Mouse (Mus musculus): ENCODE results near the gene Nkd2. TPM values are rescaled to one million over a fixed set of nuclear protein-coding genes. Genes with fewer than 3 reads are reported as not detected.

The Nkd2 gene
- polyA plus RNA-seq, 1 experiment, result not detected

DNA sequence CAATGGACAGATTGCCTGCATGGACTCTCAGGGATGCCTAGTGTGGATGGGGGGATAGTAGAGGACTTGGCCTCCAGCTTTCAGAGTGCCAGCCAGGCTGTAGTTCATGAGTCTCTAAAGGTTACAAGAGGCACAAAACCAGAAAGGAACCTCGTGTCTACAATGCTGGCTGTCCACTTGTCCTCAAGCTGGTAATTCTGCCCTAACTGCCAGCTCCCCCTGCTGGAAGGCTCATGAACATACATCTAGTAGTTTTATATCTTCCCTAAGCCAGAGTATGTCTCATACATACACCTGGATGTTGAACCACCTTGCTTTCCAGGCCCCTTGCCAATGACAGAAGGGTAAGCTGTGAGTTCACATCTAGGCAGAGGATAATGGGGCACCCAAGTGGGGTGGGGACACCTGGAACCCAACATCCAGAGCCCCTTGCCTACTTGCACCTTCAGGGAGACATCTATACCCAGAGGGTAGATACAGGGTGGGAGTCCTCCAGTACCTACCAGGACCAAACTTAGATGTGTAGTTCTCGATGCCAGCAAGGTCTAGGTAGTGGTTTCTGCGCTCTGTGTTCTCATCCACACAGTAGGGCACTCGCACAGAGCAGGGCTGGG, 25.1 kb downstream of the Nkd2 start:
- Histone ChIP-seq H3K4me3 (ENCODE audit: insufficient read depth, low read length) (no peak overlapping the region), H3K4me1 (ENCODE audit: control insufficient read depth, insufficient read depth, low read length) (peaks cover 10% of the 10 kb centered on the region), H3K27ac (ENCODE audit: insufficient read depth, low read depth, low read length) (no peak overlapping the region)
- TF ChIP-seq CTCF (IDR thresholded peaks at IDR 0.05; ENCODE audit: low read depth, low read length) (peak; percentile 60), POLR2A (IDR thresholded peaks at IDR 0.05; ENCODE audit: borderline replicate concordance, low read depth, low read length) (no peak)

DNA sequence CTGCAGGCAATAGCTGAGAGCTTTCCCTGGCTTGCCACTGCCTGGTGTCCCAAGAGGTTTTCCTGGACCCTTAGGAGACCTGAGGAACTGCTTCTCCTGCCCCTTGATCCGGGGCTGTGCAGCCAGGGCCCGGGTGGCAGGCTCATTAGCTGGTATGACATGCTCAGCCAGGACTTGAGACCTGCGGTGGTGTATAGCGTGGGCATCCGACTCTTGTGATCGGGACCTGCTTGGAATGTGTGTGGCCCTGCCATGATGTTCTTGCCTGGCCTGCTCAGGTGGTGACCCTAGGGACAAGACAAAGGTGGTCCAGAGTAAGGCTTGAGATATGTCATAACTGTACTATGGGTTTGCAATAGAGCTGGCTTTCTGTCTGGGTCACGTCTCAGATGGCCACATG, 26.2 kb downstream of the Nkd2 start:
- Histone ChIP-seq H3K4me1 (ENCODE audit: control insufficient read depth, insufficient read depth, low read length) (peaks cover 11% of the 10 kb centered on the region), H3K4me3 (ENCODE audit: insufficient read depth, low read length) (no peak overlapping the region), H3K27ac (ENCODE audit: insufficient read depth, low read depth, low read length) (no peak overlapping the region)
- TF ChIP-seq POLR2A (IDR thresholded peaks at IDR 0.05; ENCODE audit: borderline replicate concordance, low read depth, low read length) (no peak), CTCF (IDR thresholded peaks at IDR 0.05; ENCODE audit: low read depth, low read length) (no peak)

DNA sequence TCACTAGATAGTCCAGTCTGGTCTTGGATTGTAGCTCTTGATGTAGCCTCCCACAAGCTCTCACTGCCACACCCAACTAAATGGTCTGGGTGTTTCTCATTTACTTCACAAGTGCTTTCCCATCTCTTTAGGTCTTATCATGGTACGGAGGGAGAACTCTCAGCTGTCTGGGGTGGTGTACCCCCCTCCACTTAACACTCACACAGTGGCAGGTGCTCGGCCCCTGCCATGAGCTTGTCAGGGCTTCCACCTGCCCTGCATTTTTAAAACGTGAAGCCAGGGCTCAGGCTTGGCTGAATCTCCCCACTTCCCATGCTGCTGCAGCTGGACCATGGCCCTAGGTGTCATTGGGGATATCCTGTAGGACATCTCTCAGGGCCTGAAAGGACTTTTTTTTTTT, 28.5 kb downstream of the Nkd2 start:
- H3K4me3 ChIP-seq (ENCODE audit: insufficient read depth, low read length), result no peak overlapping the region
- peaks cover 11% of the 10 kb centered on the region for H3K4me1 ChIP-seq (ENCODE audit: control insufficient read depth, insufficient read depth, low read length)
- TF ChIP-seq POLR2A (IDR thresholded peaks at IDR 0.05; ENCODE audit: borderline replicate concordance, low read depth, low read length), result no peak
- H3K27ac ChIP-seq (ENCODE audit: insufficient read depth, low read depth, low read length), result no peak overlapping the region

DNA sequence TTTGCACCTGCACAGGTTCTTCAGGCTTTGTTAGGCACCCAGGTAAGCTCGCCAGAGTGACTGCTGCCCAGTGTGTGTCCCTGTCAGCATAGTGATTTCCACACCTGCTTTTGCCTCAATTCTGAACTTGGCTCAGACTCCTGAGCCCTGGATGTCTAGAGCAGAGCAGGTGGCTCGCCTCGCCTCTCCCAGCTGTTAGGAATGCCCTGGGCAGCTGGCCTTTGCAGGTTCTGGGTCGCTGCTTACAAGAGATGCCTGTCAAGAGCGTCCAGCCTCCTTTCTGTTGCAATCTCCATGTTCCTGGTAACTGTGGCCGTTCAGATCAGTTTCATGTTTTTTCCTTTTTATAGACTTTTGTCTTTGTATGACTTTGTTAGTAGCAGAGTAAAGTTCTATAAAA, 31.1 kb downstream of the Nkd2 start:
- TF ChIP-seq CTCF (IDR thresholded peaks at IDR 0.05; ENCODE audit: low read depth, low read length), result no peak
- no peak for TF ChIP-seq POLR2A (IDR thresholded peaks at IDR 0.05; ENCODE audit: borderline replicate concordance, low read depth, low read length)
- no peak overlapping the region for H3K4me3 ChIP-seq (ENCODE audit: insufficient read depth, low read length)
- H3K4me1 ChIP-seq (ENCODE audit: control insufficient read depth, insufficient read depth, low read length), result peaks cover 8% of the 10 kb centered on the region
- no peak overlapping the region for H3K27ac ChIP-seq (ENCODE audit: insufficient read depth, low read depth, low read length)

DNA sequence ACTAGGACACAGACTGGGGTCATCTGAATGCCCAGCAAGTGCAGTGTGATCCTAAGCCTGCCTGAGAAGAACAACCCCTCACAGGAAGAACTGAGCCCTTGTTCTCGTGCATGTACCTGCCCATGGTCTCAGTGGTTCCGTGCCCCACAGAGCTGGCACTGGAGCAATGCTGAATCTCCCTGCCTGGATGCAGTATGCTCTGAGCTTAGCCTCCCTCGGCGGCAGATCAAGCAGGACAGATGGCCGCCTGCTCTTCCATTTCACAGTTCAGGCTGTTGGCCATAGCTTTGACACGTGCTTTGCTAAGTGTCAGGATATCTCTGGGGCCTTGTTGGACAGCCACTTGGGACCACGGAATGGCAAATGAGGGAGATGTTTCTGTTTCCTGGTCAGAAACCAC, 33.2 kb downstream of the Nkd2 start:
- peaks cover 8% of the 10 kb centered on the region for H3K4me1 ChIP-seq (ENCODE audit: control insufficient read depth, insufficient read depth, low read length)
- TF ChIP-seq POLR2A (IDR thresholded peaks at IDR 0.05; ENCODE audit: borderline replicate concordance, low read depth, low read length) (no peak), CTCF (IDR thresholded peaks at IDR 0.05; ENCODE audit: low read depth, low read length) (no peak)
- no peak overlapping the region for H3K27ac ChIP-seq (ENCODE audit: insufficient read depth, low read depth, low read length)
- no peak overlapping the region for H3K4me3 ChIP-seq (ENCODE audit: insufficient read depth, low read length)

DNA sequence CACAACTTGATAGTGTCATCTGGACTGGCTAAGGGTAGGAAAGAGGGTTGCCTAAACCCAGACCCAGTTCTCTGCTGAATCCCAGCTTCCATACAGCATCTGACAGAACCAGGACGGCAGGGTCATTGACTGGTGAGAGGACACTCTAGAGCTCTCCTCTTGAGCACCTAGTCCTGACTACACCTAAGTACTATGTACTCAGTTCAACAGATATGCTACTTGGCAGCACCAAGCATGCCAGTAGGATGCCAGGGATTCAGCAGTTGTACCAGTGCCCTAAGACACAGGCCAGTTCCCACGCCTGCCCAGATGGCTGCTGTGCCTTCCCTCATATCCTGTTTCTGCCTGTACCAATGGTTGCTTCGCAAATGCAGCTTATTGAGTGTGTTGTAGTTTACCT, 34.5 kb downstream of the Nkd2 start:
- peaks cover 7% of the 10 kb centered on the region for H3K4me1 ChIP-seq (ENCODE audit: control insufficient read depth, insufficient read depth, low read length)
- TF ChIP-seq CTCF (IDR thresholded peaks at IDR 0.05; ENCODE audit: low read depth, low read length) (no peak), POLR2A (IDR thresholded peaks at IDR 0.05; ENCODE audit: borderline replicate concordance, low read depth, low read length) (no peak)
- no peak overlapping the region for H3K4me3 ChIP-seq (ENCODE audit: insufficient read depth, low read length)
- H3K27ac ChIP-seq (ENCODE audit: insufficient read depth, low read depth, low read length), result no peak overlapping the region

DNA sequence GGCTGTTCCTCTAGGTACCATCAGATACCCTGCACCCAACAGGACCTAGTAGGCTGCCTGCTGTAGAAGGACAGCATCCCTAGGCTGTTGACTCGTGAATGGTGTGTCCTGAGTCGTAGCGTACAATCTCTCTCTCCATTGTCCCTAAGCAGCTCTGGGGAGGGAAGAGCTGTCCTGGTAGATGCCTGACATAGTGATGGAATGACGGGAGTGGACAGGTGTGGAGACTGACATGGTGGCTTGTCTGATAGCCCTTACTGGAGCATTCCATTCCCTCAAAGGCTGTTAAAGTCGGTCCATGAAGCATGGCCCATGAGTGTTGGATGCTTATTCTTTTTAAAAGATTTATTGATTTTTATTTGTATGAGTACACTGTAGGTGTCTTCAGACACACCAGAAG, 42.5 kb downstream of the Nkd2 start:
- no peak overlapping the region for H3K4me3 ChIP-seq (ENCODE audit: insufficient read depth, low read length)
- peak overlapping the region; percentile 94; the same call in 1 of the 2 replicates for H3K27ac ChIP-seq (ENCODE audit: insufficient read depth, low read depth, low read length)
- no peak for TF ChIP-seq CTCF (IDR thresholded peaks at IDR 0.05; ENCODE audit: low read depth, low read length)
- no peak for TF ChIP-seq POLR2A (IDR thresholded peaks at IDR 0.05; ENCODE audit: borderline replicate concordance, low read depth, low read length)
- peaks cover 44% of the 10 kb centered on the region for H3K4me1 ChIP-seq (ENCODE audit: control insufficient read depth, insufficient read depth, low read length)

DNA sequence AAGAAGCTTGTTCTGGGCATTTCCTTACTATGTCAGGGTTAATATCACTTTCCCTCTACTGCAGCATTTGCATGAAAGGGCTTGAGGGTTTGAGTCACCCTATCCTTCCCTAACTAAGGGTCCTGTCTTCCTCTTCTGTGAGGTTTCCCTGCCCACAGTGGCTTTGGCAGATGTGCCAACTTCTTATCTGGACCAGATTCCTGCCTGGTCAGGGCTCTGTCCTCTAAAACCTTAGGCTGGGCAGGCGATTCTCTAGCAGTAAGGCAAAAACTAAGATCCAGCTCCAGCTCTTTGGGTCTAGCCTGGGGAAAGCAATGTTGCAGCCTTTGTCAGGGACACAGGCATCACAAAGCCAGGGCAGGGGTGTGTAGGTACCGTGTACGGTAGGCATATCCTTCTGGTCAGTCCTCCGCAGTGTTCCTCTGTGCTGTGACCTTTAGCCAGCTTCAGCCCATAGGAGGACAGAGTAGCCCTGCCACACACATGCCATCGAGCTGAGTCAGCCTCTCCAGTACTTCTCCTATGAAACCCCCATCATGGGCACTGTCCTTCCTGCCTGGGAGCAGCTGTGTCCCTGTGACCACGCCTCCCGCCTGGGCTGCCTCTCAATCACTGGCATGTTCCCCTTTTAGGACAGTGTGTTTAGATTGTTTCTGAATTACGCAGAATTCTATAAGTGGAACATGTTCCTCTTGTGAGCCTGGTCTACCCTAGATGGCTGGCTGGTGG, 43.8 kb downstream of the Nkd2 start:
- Histone ChIP-seq H3K4me3 (ENCODE audit: insufficient read depth, low read length) (peak overlapping the region; percentile 31), H3K4me1 (ENCODE audit: control insufficient read depth, insufficient read depth, low read length) (peaks cover 44% of the 10 kb centered on the region), H3K27ac (ENCODE audit: insufficient read depth, low read depth, low read length) (peak overlapping the region; percentile 97)
- TF ChIP-seq POLR2A (IDR thresholded peaks at IDR 0.05; ENCODE audit: borderline replicate concordance, low read depth, low read length) (no peak), CTCF (IDR thresholded peaks at IDR 0.05; ENCODE audit: low read depth, low read length) (no peak)

DNA sequence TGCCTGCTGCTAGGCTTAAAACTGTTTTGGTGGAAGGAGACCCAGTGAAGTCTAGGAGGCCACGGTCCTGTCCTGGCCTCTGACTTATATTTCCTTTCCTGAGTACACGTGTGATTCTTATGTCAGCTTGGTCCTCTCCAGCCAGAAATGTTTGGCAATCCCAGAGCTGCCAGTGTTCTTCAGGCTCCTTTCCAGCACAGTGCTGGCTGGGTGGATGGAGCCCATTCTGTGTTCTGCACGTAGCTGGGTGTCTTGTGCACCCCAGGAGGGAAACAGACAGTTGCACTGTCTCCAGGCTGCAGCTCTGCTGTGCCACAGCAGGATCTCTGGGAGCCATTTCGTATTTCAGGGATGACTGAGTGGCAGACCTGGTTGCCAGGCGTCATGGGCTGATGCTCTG, 48.3 kb downstream of the Nkd2 start:
- TF ChIP-seq POLR2A (IDR thresholded peaks at IDR 0.05; ENCODE audit: borderline replicate concordance, low read depth, low read length) (no peak), CTCF (IDR thresholded peaks at IDR 0.05; ENCODE audit: low read depth, low read length) (no peak)
- Histone ChIP-seq H3K4me3 (ENCODE audit: insufficient read depth, low read length) (no peak overlapping the region), H3K4me1 (ENCODE audit: control insufficient read depth, insufficient read depth, low read length) (peaks cover 24% of the 10 kb centered on the region), H3K27ac (ENCODE audit: insufficient read depth, low read depth, low read length) (no peak overlapping the region)

DNA sequence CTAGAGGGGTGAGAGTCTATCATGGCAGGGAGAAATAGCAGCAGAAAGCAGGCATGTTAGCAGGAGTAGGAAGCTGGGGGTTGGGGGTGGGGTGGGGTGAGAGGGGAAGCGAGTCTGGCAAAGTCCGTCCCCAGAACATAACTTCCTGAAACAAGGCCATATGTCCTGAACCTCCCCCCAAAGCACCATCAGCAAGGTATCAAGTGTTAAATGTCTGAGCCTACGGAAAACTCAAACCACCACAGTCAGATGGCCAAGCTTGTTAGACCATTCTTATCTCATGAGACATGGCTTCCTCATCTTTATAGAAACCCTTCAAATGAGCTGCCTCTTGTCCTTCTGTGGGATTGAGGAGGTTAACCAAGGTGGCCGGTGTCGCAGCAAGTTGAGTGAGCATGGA, 54.3 kb downstream of the Nkd2 start:
- H3K4me1 ChIP-seq (ENCODE audit: control insufficient read depth, insufficient read depth, low read length), result peaks cover 11% of the 10 kb centered on the region
- H3K4me3 ChIP-seq (ENCODE audit: insufficient read depth, low read length), result no peak overlapping the region
- TF ChIP-seq POLR2A (IDR thresholded peaks at IDR 0.05; ENCODE audit: borderline replicate concordance, low read depth, low read length) (no peak), CTCF (IDR thresholded peaks at IDR 0.05; ENCODE audit: low read depth, low read length) (no peak)
- H3K27ac ChIP-seq (ENCODE audit: insufficient read depth, low read depth, low read length), result peak overlapping the region; percentile 3; the same call in 1 of the 2 replicates

All from bone marrow macrophage, adult 2 months (primary cell).